Comparison of ENCODE assay signal across 9 mouse cellular contexts in genomic region chr6:50263670-50264069, GRCm38 (mm10). TPM values are rescaled to one million over a fixed set of nuclear protein-coding genes. Genes with fewer than 3 reads are reported as not detected.
A peak's percentile ranks its signal among the peaks of the same experiment; 100 is the strongest.
DNase-seq lines count a peak whose midpoint lies in the region; ATAC-seq and TF ChIP-seq lines count a peak whose summit lies in the region.
"Had no signal": no experiment of that assay in that cellular context is flagged by ENCODE, and none has a peak within 500 bp of the region (broad histone marks: within the 10 kb centered on the region; RNA-seq: fewer than 3 reads in every experiment).

Gsdme (minus strand) TSS chr6:50263862.

- no peak for DNase-seq in layer of hippocampus, adult 2 months (ENCODE audit: low spot score in 2 of 2)
- no peak for DNase-seq in layer of hippocampus, adult 9-11 months
- no peak for DNase-seq in adrenal gland, adult 18-20 months (ENCODE audit: low spot score in 2 of 2)
- DNase-seq in gastrocnemius, adult 8-10 months (ENCODE audit: low spot score in 2 of 2), result no peak

- no peaks in the 10 kb centered on the region for H3K27me3 ChIP-seq in embryonic facial prominence, embryonic 12.5 days
- no peaks in the 10 kb centered on the region for H3K27me3 ChIP-seq in intestine, embryonic 15.5 days (replicated peaks)
- no peaks in the 10 kb centered on the region for H3K27me3 ChIP-seq in midbrain, embryonic 15.5 days (replicated peaks)

- H3K4me1 ChIP-seq in embryonic facial prominence, embryonic 12.5 days, result peaks cover 9% of the 10 kb centered on the region
- peaks cover 15% of the 10 kb centered on the region for H3K4me1 ChIP-seq in intestine, embryonic 15.5 days (replicated peaks)
- H3K4me1 ChIP-seq in midbrain, embryonic 15.5 days, result peaks cover 25% of the 10 kb centered on the region

- no peak for ATAC-seq in embryonic facial prominence, embryonic 12.5 days (ENCODE audit: insufficient number of reproducible peaks, insufficient read depth, low FRiP score, low TSS enrichment)
- peak; percentile 61 for ATAC-seq in intestine, embryonic 15.5 days
- ATAC-seq in midbrain, embryonic 15.5 days (replicated peaks), result no peak
- no peak for ATAC-seq in erythroblast, adult 5-6 weeks (replicated peaks; ENCODE audit: low FRiP score, poor library complexity, severe bottlenecking)

- 83% methylated on average over 6 of the region's 6 CpGs for WGBS in embryonic facial prominence, embryonic 12.5 days
- 66% methylated on average over 6 of the region's 6 CpGs for WGBS in intestine, embryonic 15.5 days
- 91% methylated on average over 6 of the region's 6 CpGs for WGBS in midbrain, embryonic 15.5 days

- no peak within 1 kb of the TSS for H3K4me2 ChIP-seq in embryonic facial prominence, embryonic 12.5 days (replicated peaks)
- 0 out of 2 replicates have a peak within 1 kb of the TSS, but pooled peaks have one; percentile 1 for H3K4me2 ChIP-seq in intestine, embryonic 15.5 days (replicated peaks)
- H3K4me2 ChIP-seq in midbrain, embryonic 15.5 days, result no peak within 1 kb of the TSS

- H3K4me3 ChIP-seq in layer of hippocampus, adult 2 months, result no peak within 1 kb of the TSS
- H3K4me3 ChIP-seq in embryonic facial prominence, embryonic 12.5 days, result no peak within 1 kb of the TSS
- H3K4me3 ChIP-seq in intestine, embryonic 15.5 days (replicated peaks), result no peak within 1 kb of the TSS
- H3K4me3 ChIP-seq in midbrain, embryonic 15.5 days, result no peak within 1 kb of the TSS

- no peak for TF ChIP-seq CTCF in layer of hippocampus, adult 2 months (conservative IDR thresholded peaks at IDR 0.05)

- H3K9me3 ChIP-seq in embryonic facial prominence, embryonic 12.5 days, result no peaks in the 10 kb centered on the region
- H3K9me3 ChIP-seq in intestine, embryonic 15.5 days, result no peaks in the 10 kb centered on the region
- H3K9me3 ChIP-seq in midbrain, embryonic 15.5 days, result no peaks in the 10 kb centered on the region

- no peak within 1 kb of the TSS for H3K9ac ChIP-seq in embryonic facial prominence, embryonic 12.5 days
- H3K9ac ChIP-seq in intestine, embryonic 15.5 days, result no peak within 1 kb of the TSS
- H3K9ac ChIP-seq in midbrain, embryonic 15.5 days, result no peak within 1 kb of the TSS
- H3K9ac ChIP-seq: liver, embryonic 14.5 days had no signal

- no peaks in the 10 kb centered on the region for H3K36me3 ChIP-seq in embryonic facial prominence, embryonic 12.5 days
- H3K36me3 ChIP-seq in intestine, embryonic 15.5 days, result no peaks in the 10 kb centered on the region
- no peaks in the 10 kb centered on the region for H3K36me3 ChIP-seq in midbrain, embryonic 15.5 days (replicated peaks)

- H3K27ac ChIP-seq in layer of hippocampus, adult 2 months, result no peak within 1 kb of the TSS
- H3K27ac ChIP-seq in embryonic facial prominence, embryonic 12.5 days, result no peak within 1 kb of the TSS
- H3K27ac ChIP-seq in intestine, embryonic 15.5 days, result no peak within 1 kb of the TSS
- no peak within 1 kb of the TSS for H3K27ac ChIP-seq in midbrain, embryonic 15.5 days
- H3K27ac ChIP-seq: liver, embryonic 14.5 days had no signal

RNA-seq across cellular contexts. Expression of gene Gsdme, which starts in this region (rescaled TPM):
- total RNA-seq in layer of hippocampus, adult 2 months (2021), result 10 to 100 TPM; 10.9 to 12.4 TPM
- polyA plus RNA-seq in embryonic facial prominence, embryonic 12.5 days (2016; fragmentation: Nextera tagmentation; extraction: Ambion mirVana), result 43.6 and 47.4 TPM in 2 replicates
- 29.1 and 31.1 TPM in 2 replicates for polyA plus RNA-seq in intestine, embryonic 15.5 days (2015; fragmentation: Nextera tagmentation; extraction: Ambion mirVana)
- 78.0 and 85.3 TPM in 2 replicates for polyA plus RNA-seq in midbrain, embryonic 15.5 days (2015; fragmentation: Nextera tagmentation; extraction: Ambion mirVana)
- total RNA-seq in adrenal gland, adult 18-20 months (2021), result 1 to 10 TPM; 1.2 to 1.3 TPM
- 4.6 and 9.6 TPM in 2 replicates for total RNA-seq in erythroblast, adult 5-6 weeks (2015; ENCODE audit: low replicate concordance)
- 2.4 and 9.2 TPM in 2 replicates for total RNA-seq in erythroblast, adult 5-6 weeks (2017; ENCODE audit: low replicate concordance)
- total RNA-seq in gastrocnemius, adult 8-10 months (2022), result under 1 TPM; 0.31 to 0.48 (median 0.37) TPM
